Mouse (Mus musculus): Measurements from ENCODE around the gene Scyl3. TPM values are rescaled to one million over a fixed set of nuclear protein-coding genes. Genes with fewer than 3 reads are reported as not detected.

Scyl3 gene
- total and polyA plus RNA-seq, 3 experiments, result 10.7 to 61.2 (median 43.2) TPM

DNA sequence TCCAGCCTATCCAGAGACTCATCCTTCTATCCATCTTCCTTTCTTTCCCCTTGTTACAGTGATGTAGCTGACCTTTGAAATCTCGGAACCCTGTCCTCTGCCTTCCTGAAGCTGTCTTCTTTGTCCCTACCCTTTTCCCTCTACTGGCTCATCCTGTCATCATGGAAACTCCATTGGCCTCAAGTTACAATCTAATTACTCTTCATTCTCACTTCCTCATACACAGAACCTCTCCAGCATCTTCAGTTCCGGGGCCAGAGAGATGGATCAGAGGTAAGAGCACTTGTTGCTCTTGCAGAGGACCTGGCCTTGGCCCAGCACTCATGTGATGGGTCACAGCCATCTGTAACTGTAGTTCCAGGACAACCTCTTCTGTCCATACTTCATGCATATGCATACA lies 28.7 kb upstream of the Scyl3 start:
- TF ChIP-seq TAL1 (conservative IDR thresholded peaks at IDR 0.05; ENCODE audit: low read depth, low read length), result no peak
- no peak for TF ChIP-seq GATA1 (IDR thresholded peaks at IDR 0.05; ENCODE audit: borderline replicate concordance, low read length)
- no peak for TF ChIP-seq GATA2 (IDR thresholded peaks at IDR 0.05; ENCODE audit: borderline replicate concordance, low read depth, low read length)
- no peak for TF ChIP-seq POLR2AphosphoS5 (IDR thresholded peaks at IDR 0.05; ENCODE audit: insufficient replicate concordance, low read depth, low read length)
- no peak for TF ChIP-seq CTCF (IDR thresholded peaks at IDR 0.05; ENCODE audit: low read depth, low read length)
- Histone ChIP-seq H3K9me3 (replicated peaks) (no peaks in the 10 kb centered on the region), H3K27me3 (ENCODE audit: insufficient read depth, low read length) (no peaks in the 10 kb centered on the region), H3K36me3 (replicated peaks) (no peaks in the 10 kb centered on the region), H3K4me3 (ENCODE audit: low read depth, low read length) (no peak overlapping the region), H3K4me1 (ENCODE audit: insufficient read depth, low read depth, low read length) (peaks cover 40% of the 10 kb centered on the region)
- DNase-seq (ENCODE audit: low spot score) (no peak), ATAC-seq (ENCODE audit: extremely low read depth, insufficient number of reproducible peaks, low FRiP score, poor library complexity, severe bottlenecking) (no peak)

DNA sequence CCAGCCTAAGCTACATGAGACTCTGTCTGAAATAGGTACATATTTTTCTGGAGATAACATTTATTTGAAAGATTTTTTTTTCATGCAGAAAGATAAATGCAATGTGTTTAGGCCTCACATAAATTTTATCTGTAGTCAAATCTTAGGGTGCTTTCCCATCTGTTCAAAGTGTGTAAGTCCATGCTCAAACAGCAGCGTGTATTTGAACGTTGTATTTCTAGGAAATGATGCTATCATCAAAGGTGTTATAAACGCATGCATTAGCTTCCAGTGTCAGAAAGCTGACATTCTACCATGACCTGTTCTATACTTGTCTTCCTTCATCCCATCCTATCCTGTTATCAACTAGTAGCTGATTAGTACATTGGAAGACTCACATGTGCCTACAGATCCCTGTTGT lies 25.5 kb upstream of the Scyl3 start:
- peak; percentile 47 for ATAC-seq (ENCODE audit: extremely low read depth, insufficient number of reproducible peaks, low FRiP score, poor library complexity, severe bottlenecking)

DNA sequence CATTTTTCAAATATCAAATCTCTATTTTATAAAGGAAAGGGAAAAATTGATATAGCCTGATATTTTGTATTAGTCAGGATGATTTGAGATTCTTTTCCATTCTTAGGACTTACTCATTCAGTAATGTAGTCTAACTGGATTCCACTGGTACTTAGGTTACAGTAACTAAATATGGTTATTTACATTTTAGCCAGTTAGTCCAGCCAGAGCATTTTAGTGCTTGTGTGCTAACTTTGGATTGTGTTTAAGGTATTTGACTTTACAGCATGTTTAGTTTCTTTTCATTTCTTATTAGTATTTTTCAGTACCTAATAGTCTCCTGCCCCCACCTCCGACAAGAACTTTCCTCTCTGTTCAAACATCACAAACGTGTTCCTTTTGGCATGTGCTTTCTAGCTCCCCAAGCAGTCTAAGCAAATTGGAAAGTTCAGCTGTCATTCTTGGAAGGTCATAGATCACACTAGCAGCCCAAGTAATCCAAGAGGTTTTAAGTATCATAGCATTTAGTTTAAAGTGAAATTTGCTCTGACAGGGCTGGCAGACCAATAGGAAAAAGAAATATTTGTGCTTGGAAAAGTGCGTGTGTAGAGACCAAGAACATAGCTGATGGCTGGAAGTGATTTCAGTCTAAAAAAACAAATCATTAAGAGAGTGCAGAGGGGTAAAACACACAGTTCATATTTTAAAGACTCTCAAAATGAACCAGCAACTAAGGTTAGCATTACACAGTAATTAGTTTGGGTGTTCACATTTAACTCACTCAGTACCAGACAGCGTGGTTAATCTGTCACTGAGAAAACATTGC lies 21.7 kb upstream of the Scyl3 start:
- H3K4me3 ChIP-seq (ENCODE audit: low read depth, low read length), result no peak overlapping the region
- H3K27me3 ChIP-seq (ENCODE audit: insufficient read depth, low read length), result no peaks in the 10 kb centered on the region
- peaks cover 34% of the 10 kb centered on the region for H3K4me1 ChIP-seq (ENCODE audit: insufficient read depth, low read depth, low read length)
- H3K9me3 ChIP-seq (replicated peaks), result no peaks in the 10 kb centered on the region
- ATAC-seq (ENCODE audit: extremely low read depth, insufficient number of reproducible peaks, low FRiP score, poor library complexity, severe bottlenecking) (no peak), DNase-seq (ENCODE audit: low spot score) (no peak)
- TF ChIP-seq GATA2 (IDR thresholded peaks at IDR 0.05; ENCODE audit: borderline replicate concordance, low read depth, low read length) (no peak), POLR2AphosphoS5 (IDR thresholded peaks at IDR 0.05; ENCODE audit: insufficient replicate concordance, low read depth, low read length) (no peak), CTCF (IDR thresholded peaks at IDR 0.05; ENCODE audit: low read depth, low read length) (no peak), GATA1 (IDR thresholded peaks at IDR 0.05; ENCODE audit: borderline replicate concordance, low read length) (no peak), TAL1 (conservative IDR thresholded peaks at IDR 0.05; ENCODE audit: low read depth, low read length) (no peak)
- H3K36me3 ChIP-seq (replicated peaks), result peaks cover 2% of the 10 kb centered on the region

More for the DNA sequence above, 25.5 kb upstream of the Scyl3 start:
- Histone ChIP-seq H3K27me3 (ENCODE audit: insufficient read depth, low read length) (no peaks in the 10 kb centered on the region), H3K36me3 (replicated peaks) (no peaks in the 10 kb centered on the region), H3K4me3 (ENCODE audit: low read depth, low read length) (no peak overlapping the region), H3K9me3 (replicated peaks) (no peaks in the 10 kb centered on the region), H3K4me1 (ENCODE audit: insufficient read depth, low read depth, low read length) (peaks cover 50% of the 10 kb centered on the region)
- TF ChIP-seq TAL1 (conservative IDR thresholded peaks at IDR 0.05; ENCODE audit: low read depth, low read length) (no peak), GATA1 (IDR thresholded peaks at IDR 0.05; ENCODE audit: borderline replicate concordance, low read length) (no peak), POLR2AphosphoS5 (IDR thresholded peaks at IDR 0.05; ENCODE audit: insufficient replicate concordance, low read depth, low read length) (no peak), GATA2 (IDR thresholded peaks at IDR 0.05; ENCODE audit: borderline replicate concordance, low read depth, low read length) (no peak)
- DNase-seq (ENCODE audit: low spot score), result no peak

- Histone ChIP-seq H3K9me3 (replicated peaks) (no peaks in the 10 kb centered on the region), H3K36me3 (replicated peaks) (peaks cover 2% of the 10 kb centered on the region), H3K4me3 (ENCODE audit: low read depth, low read length) (no peak overlapping the region; the same call in 1 of the 2 replicates), H3K4me1 (ENCODE audit: insufficient read depth, low read depth, low read length) (peaks cover 25% of the 10 kb centered on the region), H3K27me3 (ENCODE audit: insufficient read depth, low read length) (no peaks in the 10 kb centered on the region)
- no peak for DNase-seq (ENCODE audit: low spot score)
- peak; percentile 24 for ATAC-seq (ENCODE audit: extremely low read depth, insufficient number of reproducible peaks, low FRiP score, poor library complexity, severe bottlenecking)
- TF ChIP-seq GATA1 (IDR thresholded peaks at IDR 0.05; ENCODE audit: borderline replicate concordance, low read length) (no peak), TAL1 (conservative IDR thresholded peaks at IDR 0.05; ENCODE audit: low read depth, low read length) (no peak), POLR2AphosphoS5 (IDR thresholded peaks at IDR 0.05; ENCODE audit: insufficient replicate concordance, low read depth, low read length) (no peak), CTCF (IDR thresholded peaks at IDR 0.05; ENCODE audit: low read depth, low read length) (no peak)
Measured at GRCm38 (mm10) chr1:163908389-163908788, 20.5 kb upstream of the Scyl3 start.

- peaks cover 19% of the 10 kb centered on the region for H3K4me1 ChIP-seq (ENCODE audit: insufficient read depth, low read depth, low read length)
- DNase-seq (ENCODE audit: low spot score), result peak; percentile 13
- H3K4me3 ChIP-seq (ENCODE audit: low read depth, low read length), result no peak overlapping the region
- no peaks in the 10 kb centered on the region for H3K9me3 ChIP-seq (replicated peaks)
- peaks cover 2% of the 10 kb centered on the region for H3K36me3 ChIP-seq (replicated peaks)
- no peaks in the 10 kb centered on the region for H3K27me3 ChIP-seq (ENCODE audit: insufficient read depth, low read length)
- TF ChIP-seq CTCF (IDR thresholded peaks at IDR 0.05; ENCODE audit: low read depth, low read length) (peak; percentile 34; the same call in 1 of the 2 replicates), TAL1 (conservative IDR thresholded peaks at IDR 0.05; ENCODE audit: low read depth, low read length) (no peak)
- peak; percentile 59 for ATAC-seq (ENCODE audit: extremely low read depth, insufficient number of reproducible peaks, low FRiP score, poor library complexity, severe bottlenecking)
Measured at GRCm38 (mm10) chr1:163910343-163910742, 18.6 kb upstream of the Scyl3 start.

GRCm38 (mm10) chr1:163910785-163911184 lies 18.1 kb upstream of the Scyl3 start:
- Histone ChIP-seq H3K27me3 (ENCODE audit: insufficient read depth, low read length) (no peaks in the 10 kb centered on the region; the same call in 1 of the 2 replicates), H3K9me3 (replicated peaks) (no peaks in the 10 kb centered on the region), H3K4me1 (ENCODE audit: insufficient read depth, low read depth, low read length) (peaks cover 19% of the 10 kb centered on the region), H3K36me3 (replicated peaks) (peaks cover 5% of the 10 kb centered on the region), H3K4me3 (ENCODE audit: low read depth, low read length) (no peak overlapping the region)
- TF ChIP-seq GATA2 (IDR thresholded peaks at IDR 0.05; ENCODE audit: borderline replicate concordance, low read depth, low read length) (no peak), POLR2AphosphoS5 (IDR thresholded peaks at IDR 0.05; ENCODE audit: insufficient replicate concordance, low read depth, low read length) (no peak), GATA1 (IDR thresholded peaks at IDR 0.05; ENCODE audit: borderline replicate concordance, low read length) (no peak), TAL1 (conservative IDR thresholded peaks at IDR 0.05; ENCODE audit: low read depth, low read length) (no peak), CTCF (IDR thresholded peaks at IDR 0.05; ENCODE audit: low read depth, low read length) (no peak)
- DNase-seq (ENCODE audit: low spot score), result no peak
- ATAC-seq (ENCODE audit: extremely low read depth, insufficient number of reproducible peaks, low FRiP score, poor library complexity, severe bottlenecking), result no peak

Measured in G1E (cell line).